Mouse (Mus musculus) neural tube, embryonic 10.5 days (tissue): ENCODE measurements at regions not wholly inside any gene's neighbourhood (a gene's known extent, or its start where the extent isn't known, plus 50 kb on each side); places are given as distances from the start of the nearest gene placed in this dataset.

Experiments used
- DNase-seq: peaks from one replicate; pipeline ENCODE4 v3.0.0-alpha.2; 2017; ENCODE audit warnings: low spot score; ENCODE audit errors: extremely low spot score

DNA sequence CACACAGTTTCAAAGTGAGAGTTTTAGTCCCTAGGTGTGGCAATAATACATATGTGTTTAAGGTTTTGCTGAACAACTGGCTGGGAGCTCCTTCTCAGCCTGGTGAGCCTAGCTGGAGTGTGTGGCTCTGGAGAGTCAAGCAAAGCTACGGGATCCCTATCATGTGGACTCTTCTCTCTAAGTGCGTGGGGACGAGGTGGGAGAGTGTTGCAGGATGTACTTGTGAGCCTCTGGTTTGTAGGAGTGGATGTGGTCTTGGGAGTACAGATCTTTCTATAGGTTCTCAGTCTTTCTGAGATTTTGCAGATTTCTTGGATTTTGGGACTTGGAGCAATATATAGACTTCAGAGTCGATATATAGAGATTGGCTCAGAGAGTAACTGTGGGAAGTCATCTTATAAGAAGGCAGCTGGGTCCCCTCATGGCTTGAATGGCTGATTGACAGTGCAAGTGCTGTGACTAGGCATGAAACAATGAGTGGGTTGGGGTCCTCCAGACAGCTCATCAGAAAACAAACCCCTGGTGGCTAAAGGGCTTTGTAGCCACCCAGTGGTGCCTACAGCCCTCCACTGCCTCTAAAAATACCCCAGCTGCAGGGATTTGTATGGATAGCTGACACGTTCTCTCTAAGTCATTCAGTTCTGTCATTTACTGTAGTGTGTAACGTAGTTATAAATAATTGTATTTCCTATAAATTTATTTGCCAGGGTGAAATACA is 486.1 kb downstream of the Cdh26 start:
- DNase-seq, result no peak

DNA sequence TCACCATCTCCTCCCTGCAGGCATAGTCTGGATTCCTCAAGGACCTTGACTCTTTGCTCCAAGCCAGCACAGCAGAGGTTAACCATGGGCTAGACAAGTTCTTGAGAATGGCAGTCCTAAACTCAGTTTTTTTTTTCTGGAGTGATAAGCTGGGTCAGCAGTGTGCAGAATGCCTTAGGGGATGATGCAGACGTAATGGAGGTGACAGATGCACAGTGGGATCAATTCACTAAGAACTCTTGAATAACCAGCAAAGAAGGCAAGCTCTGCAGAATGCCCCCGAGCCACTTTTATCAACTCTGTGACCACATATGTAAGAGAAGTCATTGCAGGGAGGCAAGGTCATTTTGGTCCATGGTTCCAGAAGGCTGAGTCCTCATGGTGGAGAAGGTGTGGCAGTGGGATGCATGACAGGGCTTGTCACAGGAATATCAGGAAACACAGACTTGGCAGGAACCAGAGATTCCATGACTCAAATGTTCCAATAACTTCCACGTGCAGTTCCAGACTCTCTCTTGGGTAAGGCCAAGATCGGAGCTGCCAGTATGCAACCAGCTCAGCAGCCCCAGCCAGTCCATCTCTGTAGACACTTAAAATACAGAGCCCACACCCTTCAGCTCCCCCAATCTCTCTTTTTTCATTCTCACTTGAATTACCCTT is 494.3 kb downstream of the Cdh26 start:
- no peak for DNase-seq

DNA sequence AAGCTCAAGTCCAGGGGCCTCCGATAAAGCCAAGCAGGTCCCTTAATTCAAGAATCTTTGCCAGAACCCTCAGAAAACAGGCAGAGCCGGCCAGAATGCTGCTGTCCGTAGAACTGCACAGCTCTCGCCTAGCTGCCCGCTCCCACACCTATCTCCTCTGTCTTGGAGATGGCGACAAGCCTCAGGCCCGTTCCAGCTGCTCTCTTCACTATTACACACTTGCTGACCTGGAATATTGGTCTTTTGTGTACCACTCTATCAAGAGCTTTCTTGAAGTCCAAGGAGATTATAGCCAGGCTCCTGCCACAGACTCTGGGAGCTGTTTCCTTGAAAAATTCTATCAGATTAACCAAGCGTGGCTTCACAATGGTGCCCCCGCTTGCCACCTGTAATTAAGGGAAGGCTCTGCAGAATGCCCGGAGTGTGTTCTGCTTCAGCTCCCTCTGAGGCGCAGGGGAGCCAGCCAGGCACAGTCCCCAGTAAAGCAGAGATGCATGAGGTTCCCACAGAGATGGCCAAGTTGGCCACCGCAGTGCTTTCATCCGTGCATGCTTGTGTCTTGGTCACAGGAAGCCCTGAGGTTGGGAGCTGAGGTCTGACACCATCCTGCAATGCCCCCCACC is 496.8 kb downstream of the Cdh26 start:
- no peak for DNase-seq

DNA sequence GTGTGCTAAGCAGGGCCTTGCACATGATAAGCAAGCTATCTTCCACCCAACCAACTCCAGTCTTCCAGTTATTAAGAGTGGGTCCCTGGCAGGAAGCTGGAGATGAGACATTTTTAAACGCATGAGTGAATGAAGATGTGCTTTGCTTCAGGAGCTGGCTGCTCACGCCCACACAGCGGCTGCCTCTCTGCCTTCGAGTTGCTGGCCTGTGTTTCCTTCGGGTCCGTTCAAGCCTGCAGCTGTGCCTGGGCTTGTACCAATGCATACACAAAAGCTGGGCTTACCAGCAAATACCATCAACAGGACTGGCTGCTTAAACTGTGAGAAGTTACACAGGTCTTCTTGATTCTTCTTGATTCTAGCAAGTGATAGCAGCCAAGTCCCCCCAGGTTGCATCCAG is 498.7 kb downstream of the Cdh26 start:
- no peak for DNase-seq

DNA sequence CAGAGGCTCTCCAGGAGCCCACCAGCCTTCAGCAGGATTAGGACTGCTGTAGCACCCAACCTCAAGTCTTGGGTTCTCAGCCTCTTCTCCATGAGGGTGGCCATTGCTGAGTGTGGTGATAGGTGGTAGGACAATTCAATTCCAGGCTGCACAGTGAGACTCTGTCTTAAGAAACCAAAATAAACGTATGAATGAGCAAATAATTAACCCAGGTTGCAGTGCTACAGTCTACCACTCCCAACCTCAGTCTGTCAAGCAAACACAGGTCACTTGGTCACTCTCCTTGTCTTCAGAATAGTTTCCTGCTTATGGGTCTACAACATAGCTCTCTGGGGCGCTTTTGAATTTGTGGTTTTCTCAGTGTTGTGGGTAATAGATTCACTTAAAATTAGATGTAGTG is 499.8 kb downstream of the Cdh26 start:
- no peak for DNase-seq

DNA sequence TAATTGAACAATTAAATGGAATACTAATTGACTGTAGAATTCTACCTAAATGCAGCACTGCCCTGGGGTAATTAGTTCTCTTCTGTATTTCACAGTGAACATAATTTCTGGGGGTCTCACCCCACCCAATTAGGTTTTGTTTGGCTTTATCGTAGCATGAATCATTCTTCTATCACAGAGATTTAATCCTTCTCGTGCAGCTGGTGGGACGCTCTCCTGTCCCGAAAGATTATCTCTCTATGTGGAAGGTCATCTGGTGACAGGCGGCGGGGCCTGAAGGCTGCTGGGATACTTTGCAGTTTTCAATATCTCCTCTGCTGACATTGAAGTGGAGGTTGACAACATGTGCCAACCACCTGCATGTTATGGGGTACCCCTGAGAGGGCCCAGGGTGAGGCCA is 493.8 kb upstream of the Cdh4 start:
- DNase-seq, result no peak

DNA sequence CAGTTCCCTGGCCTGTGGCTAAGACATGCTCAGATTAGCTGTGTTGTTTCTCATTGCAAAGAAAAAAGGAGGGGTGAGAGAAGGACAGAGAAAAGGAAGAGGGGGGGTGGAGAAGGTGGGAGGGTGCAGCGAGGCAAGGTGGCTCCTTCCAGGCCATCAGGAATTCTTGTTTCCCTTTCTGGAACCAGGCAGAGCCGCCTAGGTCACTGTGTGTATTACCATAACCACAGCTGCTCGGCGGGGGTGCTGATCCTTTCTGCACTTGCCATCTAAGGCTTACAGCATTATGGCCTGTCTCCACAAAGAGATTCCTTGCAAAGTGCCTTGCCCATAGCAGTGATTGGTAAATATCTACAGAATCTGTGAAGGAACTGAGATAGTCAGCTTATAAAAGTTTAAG is 493.1 kb upstream of the Cdh4 start:
- no peak for DNase-seq

DNA sequence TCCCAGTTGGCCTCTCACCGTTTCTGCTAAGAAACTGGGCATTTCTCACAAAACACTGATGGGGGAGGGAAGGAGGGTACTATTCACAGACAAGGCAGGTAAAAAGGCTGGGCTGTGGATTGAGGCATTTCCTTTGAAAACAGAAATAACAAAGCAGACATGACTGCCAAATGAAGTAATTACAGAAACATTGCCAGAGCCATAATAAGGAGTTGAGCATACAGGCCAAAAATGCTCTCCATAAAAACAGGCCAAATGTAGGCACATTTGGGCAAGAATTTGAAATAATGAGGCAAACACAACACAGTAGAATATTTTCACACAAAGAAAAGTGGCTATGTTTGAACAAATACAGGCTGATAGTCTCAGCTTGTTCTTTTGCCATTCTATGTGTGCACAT is 491.9 kb upstream of the Cdh4 start:
- DNase-seq, result no peak

DNA sequence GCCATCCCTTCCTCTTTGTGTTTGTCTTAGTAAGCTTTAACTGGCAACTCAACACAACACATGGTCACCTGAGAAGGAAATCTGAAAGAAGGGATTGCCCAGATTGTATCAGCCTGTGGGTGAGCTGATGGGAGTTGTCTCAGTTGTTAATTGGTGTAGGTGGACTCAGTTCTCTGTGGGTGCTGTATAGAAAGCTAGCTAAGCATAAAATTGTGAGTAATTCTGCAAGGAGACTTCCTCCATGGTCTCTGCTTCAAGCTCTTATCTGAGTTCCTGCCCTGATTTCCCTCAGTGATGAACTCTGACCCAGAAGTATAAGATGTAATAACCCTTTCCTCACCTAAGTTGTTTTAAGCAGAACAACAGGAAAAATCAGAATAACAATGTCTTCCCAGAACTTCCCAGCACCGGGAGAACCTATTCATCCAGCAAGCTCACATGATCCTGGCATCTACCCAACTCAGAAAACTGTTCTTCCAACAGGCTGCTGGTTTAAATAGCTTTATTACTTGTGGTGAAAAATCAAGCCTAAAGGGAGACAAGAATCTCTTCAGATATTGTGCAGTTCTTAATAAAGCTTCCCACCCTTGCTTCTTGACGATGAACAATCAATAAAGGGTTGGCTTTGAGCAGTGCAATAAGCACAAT is 487.7 kb upstream of the Cdh4 start:
- DNase-seq, result no peak

DNA sequence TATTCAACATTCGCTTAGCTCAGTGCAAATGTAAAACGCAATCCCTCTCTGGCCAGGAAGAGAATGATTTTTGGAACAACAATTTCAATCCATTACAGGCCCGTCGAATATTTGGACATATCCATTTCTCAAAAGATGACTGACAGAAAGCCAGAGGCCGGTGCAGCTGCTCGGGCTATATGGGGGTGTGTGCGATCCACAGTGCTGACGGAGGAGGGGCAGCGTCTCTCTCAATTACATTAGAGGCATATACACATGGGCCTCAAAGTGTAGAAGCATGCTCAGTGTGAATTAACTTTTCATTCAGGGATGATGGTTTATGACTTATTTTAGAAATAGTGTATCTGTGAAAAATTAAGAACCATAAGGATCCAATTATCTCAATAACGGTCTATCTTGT is 483.4 kb upstream of the Cdh4 start:
- DNase-seq, result no peak

DNA sequence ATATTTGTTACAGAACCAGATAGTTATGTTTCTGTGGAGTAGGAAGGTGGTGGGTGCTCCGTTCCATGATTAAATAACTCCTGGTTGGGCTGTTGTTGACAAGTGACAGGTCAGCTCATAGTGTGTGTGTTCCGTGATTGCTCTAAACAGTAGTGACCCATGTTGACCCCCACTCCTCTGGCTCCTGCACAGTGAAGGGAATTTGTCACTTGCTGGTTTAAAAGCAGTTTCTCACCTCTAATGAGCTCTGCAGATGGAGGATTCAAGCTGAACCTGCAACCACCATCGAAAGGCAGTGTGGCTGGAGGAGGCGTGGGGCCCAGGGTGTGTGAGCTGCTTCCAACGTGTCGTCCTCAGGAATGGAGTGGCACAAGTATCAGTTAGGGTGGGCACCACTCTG is 482.6 kb upstream of the Cdh4 start:
- no peak for DNase-seq

DNA sequence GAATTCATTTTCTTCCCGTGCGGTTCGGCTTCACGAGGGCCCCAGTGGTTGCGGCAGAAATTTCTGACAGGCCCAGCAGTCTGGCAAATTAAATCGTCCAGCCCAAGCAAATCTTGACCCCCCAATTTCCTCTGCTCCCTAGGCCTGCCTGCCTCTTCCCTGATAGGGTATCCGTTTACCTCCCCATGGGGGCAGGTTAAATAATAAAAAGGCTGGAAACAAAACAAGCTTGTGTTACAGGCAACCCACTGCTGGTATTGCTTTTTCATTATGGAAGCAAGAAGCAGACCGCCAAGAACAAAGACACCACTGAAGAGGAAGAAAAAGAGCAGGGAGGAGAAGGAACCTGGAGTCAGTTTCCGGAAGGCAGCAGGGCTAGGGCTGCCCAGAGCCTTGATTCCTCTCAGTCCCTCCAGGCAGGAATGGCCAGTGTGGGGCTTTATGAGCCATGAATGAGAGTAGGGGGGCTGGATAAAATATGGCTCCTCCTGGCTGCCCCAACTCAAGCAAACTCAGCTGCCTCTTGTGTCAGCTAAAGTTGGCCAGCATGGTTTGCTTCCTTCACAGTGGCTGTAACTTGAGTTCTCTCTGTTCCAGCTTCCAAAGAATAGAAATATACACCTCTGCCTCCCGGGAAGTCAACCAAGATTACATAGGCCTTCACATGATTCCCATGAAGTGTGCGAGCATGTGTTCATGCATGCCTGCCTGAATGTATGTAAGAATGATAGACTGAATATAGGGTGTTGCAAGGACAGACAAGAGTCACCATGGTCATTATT is 474.5 kb upstream of the Cdh4 start:
- DNase-seq, result no peak

DNA sequence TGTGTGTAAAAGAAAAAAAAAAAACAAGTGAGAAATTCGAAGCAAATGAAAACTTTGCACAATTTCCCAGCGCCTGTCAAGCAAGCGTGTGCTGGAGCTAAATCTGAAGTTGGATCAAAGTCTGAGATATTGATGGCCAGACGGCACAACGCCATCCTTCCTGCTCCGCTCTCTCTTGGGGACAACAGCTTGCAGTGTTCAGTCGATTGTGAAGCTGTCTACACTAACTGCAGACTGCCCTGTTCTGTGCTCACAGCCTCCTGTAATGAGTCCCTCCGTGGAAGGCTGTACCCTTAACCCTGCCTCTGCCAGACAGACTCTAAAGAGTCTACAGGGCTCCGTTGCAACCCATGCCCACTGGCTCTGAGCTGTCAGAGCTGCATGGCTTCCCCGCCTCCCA is 472.5 kb upstream of the Cdh4 start:
- DNase-seq, result no peak

DNA sequence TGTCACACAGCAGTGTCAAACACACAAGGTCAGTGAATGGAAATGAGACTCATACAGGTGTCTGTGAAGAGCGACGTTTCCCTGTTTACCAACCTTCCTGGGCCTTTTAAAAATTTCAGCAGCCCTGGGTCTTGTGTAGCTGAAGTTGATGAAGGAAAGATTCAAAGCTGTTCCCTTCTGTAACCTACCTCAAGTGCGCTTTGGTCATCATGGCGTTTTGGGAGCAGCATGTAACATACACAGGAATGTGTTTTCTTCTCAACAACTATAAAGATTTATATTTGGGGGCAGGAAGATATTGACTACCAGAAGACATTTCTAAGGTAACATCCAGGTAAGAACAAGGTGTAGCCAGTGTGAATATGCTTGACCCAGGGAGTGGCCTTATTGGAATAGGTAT is 466.9 kb upstream of the Cdh4 start:
- no peak for DNase-seq

DNA sequence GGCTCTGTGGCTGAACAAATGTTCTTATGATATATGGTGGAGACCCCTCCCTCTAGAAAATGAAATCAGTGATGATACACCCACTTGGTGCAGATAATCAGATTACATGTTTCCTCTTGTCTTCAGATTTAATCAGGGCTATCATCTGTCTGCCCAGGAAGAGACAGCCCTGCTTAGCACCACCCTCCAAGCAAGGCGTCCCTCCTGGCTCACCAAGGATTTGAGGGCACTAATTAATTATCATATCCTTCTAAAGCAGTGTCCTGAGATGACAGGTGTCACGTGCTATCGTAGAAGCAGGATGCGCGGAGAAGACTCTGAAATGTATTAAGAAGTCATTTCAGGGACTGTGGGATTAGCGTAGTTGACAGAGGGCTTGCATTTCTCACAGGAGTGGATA is 466.2 kb upstream of the Cdh4 start:
- no peak for DNase-seq

DNA sequence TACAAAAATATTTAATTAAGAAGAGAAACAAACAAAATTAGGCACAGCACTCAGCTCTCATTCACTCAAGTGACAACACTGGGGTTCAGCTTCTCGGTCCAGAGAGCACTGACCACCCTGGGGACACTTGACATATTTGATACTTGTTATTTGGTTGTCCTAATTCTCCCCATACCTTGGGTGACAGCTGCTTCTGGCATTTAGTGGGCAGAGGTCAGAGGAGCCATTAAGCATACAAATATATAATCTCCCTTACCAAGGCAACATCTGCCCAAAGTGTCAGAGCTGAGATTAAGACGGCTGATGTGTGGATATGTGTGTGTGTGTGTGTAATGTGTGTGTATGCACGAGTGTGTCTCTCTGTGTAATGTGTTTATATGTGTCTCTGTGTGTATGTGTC is 465.7 kb upstream of the Cdh4 start:
- DNase-seq, result no peak

DNA sequence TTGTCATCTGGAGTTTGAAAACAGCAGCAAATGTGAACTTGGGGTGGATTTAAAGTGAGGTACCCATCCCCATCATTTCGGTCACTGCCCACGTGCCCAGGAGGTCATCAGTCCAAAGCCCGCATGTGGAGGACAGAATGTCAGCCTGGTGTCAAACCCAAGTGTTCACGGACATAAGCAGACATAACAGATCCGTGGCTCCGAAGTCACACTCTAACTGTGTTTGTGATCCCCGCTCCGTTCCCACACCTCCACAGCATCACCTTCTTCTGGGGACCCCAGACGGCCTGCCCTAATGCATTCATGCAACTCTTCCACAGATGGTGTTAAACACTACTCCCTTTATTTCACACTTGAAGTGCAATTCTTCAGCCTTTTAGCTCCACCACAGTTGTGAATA is 462.8 kb upstream of the Cdh4 start:
- DNase-seq, result no peak

DNA sequence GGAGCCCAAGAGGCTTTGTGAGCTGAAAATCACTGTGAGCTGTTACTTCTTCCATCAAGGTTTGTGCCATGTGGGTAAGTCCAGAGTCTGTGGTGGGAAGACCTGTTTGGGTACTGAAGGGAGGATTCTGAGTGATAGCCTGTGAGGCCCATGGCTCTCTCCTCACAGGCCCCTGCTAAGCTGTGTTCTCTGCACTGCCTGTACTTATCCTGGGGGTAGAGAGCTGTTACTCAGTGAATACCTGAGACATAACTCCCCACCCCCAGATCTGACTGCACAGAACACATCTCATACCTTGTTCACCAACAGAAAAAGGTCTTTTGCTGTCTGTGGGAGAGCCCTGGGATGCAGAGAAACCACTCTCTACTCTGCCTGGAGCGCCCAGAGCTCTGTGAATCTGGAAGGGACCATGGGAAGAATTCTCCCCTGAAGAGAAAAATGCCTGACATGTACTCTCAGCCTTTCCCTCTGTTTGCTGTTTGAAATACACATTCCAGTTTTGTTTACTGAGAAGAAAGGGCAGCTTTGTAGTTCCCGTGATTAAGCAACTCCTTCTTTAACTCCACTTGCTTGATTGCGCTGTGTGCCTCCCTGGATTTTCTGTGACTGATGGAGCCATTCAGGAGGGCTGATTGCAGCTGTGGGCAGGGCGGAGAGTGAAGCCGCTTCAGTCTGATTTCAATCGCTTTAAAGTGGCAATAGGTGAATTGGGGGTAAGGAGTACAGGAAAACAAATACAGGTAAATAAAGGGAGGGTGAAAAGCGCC is 460.3 kb upstream of the Cdh4 start:
- DNase-seq, result no peak

DNA sequence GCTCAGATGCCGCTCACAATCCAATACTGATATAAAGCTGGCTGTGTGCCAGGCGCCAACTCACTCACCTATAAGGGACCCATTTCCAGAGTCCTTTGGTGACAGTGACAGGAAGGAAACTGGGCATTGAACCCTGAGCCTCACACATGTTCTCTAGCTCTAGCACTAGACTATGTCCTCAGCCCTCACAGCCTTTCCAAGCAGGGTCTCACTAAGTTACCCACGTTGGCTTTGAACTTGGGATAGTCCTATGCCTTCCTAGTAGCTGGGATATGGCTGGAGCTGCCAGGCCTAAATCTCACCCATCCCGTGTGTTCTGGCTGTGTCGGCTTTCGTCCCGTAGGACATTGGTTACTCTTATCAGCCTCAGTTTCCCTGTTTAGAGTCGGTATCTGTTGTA is 458.4 kb upstream of the Cdh4 start:
- no peak for DNase-seq

DNA sequence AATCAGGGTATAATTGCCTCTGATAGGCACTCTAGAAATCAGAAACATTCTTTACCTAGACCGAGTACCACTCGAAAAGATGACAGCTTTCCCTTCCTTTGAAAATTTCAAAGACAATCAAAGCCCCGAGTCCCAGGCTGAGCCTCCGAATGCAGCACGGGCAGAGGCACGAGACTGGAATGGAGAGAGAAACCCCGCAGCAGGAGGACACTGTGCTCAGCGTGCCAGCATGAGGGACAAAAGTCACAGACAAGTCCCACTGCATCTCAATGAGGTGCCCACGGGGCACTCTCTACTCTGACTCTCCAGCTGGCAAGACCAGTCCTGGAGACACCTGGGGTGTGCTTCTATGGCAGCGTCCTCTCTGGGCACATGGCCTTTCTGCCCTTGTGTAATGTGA is 454.3 kb upstream of the Cdh4 start:
- no peak for DNase-seq

DNA sequence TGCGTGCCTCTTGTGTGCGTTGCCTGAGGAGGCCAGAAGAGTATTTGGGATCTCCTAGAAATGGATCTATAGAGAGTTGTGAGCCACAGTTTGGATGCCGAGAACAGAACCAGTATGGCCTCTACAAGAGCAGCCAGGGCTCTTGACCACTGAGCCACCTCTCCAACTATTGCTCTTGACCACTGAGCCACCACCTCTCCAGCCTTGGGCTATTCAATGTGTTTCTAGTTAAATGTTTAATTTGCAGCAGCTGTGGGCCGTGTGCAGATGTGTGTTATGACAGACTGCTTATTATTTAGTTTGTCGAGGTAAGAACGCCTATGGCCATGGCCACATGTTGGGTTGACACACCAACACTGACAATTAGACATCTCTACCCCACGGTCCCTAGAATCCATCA is 452.9 kb upstream of the Cdh4 start:
- DNase-seq, result no peak
